Mouse (Mus musculus) brain, embryonic 14.5 days (tissue): ENCODE measurements around the gene Tspan11.

Experiments
- CTCF ChIP-seq: fragments of 200-500 bp; IDR thresholded peaks from 2 replicates; pipeline ENCODE4 v1.5.1; 2012; ENCODE audit warnings: inconsistent platforms, mild to moderate bottlenecking, moderate library complexity, borderline replicate concordance; ENCODE audit not compliant: insufficient read depth, insufficient read length; ENCODE audit errors: extremely low read depth
- POLR2A ChIP-seq: fragments of 200-500 bp; IDR thresholded peaks from 2 replicates; pipeline ENCODE4 v1.6.1; 2012; ENCODE audit warnings: mild to moderate bottlenecking, inconsistent platforms, borderline replicate concordance; ENCODE audit not compliant: poor library complexity, insufficient read depth, insufficient read length, severe bottlenecking; ENCODE audit errors: extremely low read depth

DNA sequence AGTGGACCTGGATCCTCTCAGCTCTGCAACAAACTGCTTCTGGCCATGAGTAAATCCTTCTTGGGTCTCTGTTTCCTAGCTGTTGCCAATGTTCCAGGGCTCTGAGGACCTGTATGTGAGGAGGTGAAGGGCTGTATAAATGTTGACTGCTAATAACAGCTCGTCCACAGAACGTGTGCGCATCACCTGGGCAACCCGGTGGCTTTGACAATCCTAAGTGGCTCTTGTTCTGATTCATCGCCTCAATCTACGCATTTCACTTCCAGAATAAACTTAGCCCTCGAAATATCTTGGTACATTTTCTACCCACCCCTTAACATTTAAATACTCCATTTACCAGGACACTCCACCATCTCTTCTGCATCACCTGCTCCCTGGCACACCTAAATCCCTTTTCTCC, 34.1 kb upstream of the Tspan11 start:
- TF ChIP-seq CTCF (no peak), POLR2A (no peak)
